Mouse (Mus musculus) cortical plate, adult 2 months (tissue): ENCODE measurements around the gene Ears2.

Experiments
- CTCF ChIP-seq: fragments of 200-500 bp; IDR thresholded peaks from 2 replicates; pipeline ENCODE4 v1.5.1; 2011; ENCODE audit warnings: mild to moderate bottlenecking, control low read depth, low read length; ENCODE audit not compliant: insufficient read depth; ENCODE audit errors: extremely low read depth
- POLR2A ChIP-seq: fragments of 200-500 bp; IDR thresholded peaks from 2 replicates; pipeline ENCODE4 v1.6.1; 2011; ENCODE audit warnings: mild to moderate bottlenecking, low read length, control low read depth; ENCODE audit not compliant: insufficient read depth; ENCODE audit errors: extremely low read depth

DNA sequence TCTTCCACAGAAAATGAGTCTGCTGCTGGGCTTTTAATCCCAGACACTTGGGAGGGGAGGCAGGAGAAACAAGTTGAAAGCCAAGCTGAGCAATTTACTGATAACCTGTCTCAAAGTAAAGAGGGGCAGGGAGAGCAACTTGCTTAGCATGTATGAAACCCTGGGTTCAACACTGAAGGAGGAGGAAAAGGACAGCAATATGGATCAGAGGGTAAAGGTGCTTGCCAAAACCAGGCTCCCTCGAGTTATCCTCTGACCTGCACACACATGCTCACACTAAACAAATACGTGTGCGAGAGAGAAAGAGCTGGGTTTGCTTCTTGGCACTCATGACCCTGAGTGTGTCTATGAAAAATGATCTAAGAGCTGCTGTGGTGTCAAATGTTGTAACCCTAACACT, 30.9 kb upstream of the Ears2 start:
- TF ChIP-seq CTCF (no peak), POLR2A (no peak)
